Mouse (Mus musculus): ENCODE data around the gene Rac2.

The Rac2 gene

DNA sequence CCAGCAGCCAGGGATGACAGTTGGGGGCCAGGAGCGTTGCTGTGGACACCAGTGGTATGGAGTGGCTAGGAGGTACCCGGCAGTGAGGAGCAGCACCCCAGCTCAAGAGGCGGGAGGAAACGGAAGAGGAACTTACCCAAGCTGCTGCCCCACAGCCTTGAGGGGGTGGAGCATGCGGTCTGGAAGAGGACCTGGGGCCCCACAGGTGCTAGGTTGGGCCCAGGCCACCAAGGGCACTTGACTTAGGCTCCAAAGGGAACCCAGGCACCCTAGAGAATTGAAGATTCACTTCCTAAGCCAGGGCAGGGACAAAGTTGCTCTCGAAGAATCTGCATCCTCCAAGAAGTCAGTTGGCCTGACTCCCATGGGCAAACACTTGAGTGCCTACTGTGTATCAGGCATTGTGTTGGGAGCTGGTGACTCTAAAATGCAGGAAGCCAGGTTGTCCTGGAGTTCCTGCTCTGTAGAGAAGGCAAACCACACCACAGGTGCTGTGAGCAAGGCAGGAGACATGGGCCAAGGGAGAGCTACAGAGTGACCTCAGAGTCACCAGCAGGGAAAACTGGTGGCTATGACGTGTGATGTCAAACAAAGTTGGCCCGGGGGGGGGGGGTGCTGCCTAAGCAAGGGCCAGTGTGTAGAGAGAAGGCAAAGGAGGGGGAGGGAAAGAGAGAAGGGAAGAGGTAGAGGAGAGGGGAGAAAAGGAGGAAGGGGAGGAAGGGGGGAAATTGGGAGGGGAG lies at the start of gene Rac2:
Rac2 (minus strand) TSS at position 126 of the 740 bp plus-strand sequence.
- DNase-seq (ENCODE audit: extremely low read depth, low read depth) = peak; percentile 77

DNA sequence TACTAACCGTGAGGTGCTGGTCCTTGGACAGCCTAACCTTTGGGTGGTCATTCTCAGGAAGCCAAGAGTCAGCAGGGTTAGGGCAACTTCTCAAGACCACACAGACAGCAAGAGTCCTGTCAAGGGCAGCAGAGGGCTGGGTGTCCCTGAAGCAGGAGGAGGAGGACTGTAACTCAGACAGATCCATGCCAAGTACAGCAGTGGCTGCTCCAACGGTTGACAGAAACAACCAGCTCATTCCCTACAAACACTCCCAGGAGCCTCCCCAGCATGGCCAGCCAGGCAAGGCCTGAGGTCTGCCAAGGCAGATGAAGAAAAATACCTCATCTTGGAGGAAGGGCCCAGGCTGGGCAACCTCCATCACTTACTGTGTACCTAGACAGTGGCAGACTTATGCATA lies 44.4 kb upstream of the Rac2 start:
- no peak for DNase-seq (ENCODE audit: extremely low read depth, low read depth)

DNA sequence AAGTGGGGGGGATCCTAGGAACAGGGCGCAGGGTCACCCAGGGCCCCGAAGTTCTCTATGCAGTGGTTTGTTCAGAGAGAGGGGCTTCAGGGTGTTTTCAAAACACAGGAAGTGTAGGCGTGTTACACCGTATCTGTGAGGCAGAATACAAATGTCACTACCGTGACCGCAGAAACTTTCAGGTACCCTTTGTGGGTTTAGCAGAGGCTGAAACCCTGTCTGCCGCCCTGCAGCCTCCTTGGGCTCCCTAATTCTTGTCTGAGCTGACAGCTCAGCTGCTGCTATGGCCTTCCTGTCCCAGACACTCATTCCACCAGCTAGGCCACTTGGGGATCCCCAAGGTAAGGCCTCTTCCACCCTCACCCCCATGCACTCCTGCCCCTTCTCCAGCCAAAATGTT lies 42.0 kb upstream of the Rac2 start:
- no peak for DNase-seq (ENCODE audit: extremely low read depth, low read depth)

- DNase-seq (ENCODE audit: extremely low read depth, low read depth) = no peak
These were observed 38.3 kb upstream of the Rac2 start for GRCm38 (mm10) chr15:78610705-78611462.

DNA sequence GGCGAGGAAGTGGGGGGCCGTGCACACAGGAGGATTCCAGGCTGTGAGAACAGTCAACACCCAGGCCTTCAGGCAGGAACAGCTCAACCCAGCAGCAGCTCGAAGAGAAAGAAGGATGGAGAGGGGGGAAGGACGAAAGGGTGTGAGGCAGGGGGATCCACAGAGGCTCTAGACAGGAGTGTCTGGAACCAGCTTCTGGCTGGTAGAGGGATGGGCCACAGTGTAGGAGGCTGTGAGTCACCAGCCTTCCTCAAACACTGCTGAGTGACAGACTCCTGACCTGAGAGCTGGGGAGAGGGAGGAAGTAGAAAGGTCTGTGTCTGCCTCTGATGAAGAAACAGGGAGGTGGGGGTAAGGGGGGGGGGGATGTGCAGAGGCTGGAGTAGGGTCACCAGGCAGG lies 34.9 kb upstream of the Rac2 start:
- no peak for DNase-seq (ENCODE audit: extremely low read depth, low read depth)

DNA sequence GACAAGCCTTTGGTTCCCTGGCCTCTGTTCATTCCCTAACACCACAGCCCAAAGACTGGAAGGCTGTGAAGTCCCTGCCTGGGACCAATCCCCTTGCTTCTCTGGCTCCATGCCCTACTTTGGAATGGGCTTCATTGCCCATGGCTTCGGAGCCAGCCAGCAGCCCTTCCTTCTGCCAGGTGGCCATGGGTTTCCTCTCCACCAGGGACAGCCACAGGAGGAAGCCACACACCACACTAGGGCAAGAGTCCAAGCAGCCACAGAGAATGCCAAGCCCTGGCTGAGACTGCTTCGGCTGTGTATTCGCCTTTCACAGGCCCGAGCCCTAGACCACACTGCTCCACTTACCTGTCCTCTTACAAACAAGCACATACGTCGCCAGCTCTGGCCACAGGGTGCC lies 33.5 kb upstream of the Rac2 start:
- DNase-seq (ENCODE audit: extremely low read depth, low read depth) = no peak

- DNase-seq (ENCODE audit: extremely low read depth, low read depth) = no peak
These were observed 32.8 kb upstream of the Rac2 start for GRCm38 (mm10) chr15:78605371-78605791.

- DNase-seq (ENCODE audit: extremely low read depth, low read depth) = no peak
These were observed 31.7 kb upstream of the Rac2 start for GRCm38 (mm10) chr15:78604255-78604654.

DNA sequence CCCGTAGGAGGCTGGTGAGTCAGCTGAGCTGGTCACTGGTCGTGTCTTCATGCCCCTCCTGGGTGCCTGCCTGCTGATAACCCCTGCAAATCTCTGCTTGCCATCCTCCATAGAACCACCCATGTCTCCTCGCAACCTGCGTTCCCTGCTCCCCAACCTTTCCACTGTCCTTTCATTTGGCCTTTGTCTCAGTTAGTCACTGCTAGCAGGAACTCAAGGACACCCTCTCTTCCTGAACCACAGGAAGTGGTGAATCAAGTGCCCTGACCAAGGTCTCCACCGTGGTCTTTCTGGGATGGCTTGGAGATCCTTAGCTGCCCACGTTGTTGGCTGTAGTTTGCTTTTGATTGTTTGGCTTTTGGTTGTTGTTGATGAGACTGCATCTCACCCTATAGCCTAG lies 28.6 kb upstream of the Rac2 start:
- DNase-seq (ENCODE audit: extremely low read depth, low read depth) = no peak

DNA sequence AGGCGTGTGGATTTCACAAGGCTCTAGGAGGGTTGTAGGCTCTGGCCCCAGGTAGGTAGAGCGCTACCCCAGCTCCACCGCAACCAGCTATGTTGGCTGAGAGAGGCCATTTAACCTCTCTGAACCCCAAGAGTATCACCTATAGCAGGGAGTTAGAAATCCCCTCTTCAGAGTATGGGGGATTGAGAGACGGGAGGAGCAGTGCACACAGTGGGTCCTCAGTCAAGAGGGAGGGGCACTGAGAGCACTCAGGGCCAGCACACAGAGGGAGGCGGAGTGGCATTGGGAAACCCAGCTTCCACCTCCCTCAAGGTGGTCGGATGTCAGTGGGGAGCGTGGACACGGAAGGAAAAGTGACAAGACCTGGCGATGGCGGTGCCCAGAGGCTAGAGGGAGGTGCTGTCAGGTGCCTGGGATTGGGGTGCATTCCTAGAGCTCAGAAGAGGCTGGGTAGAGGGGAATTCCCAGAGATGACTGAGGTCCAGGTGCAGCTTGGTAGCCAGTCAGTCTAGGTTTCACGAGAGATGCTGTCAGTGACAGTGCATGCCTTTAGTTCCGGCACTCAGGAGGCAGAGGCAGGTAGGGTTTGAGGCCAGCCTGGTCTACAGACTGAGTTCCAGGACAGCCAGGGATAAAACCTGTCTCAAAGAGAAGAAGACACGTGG lies 27.1 kb upstream of the Rac2 start:
- DNase-seq (ENCODE audit: extremely low read depth, low read depth) = no peak

DNA sequence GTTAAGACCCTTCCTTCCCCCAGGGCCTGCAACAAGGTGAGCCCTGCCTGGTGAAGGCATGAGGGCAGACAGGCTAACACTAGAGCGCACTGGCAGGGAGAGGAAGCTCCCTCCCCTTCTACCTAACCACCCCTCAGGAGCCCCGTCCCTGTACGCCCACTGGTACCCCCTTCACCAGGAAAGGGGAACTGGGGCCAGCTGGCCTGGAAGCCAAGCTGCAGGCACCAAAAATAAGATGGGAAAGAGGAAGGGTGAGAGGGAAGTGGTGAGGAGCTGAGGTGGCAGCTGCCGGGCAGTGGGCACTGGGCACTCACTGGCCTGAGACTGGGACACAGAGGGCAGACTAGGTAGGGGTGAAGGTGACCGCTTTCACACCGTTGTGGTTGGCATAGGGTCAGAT lies 26.5 kb upstream of the Rac2 start:
- no peak for DNase-seq (ENCODE audit: extremely low read depth, low read depth)

- no peak for DNase-seq (ENCODE audit: extremely low read depth, low read depth)
These were observed 25.1 kb upstream of the Rac2 start for GRCm38 (mm10) chr15:78597729-78598128.

- no peak for DNase-seq (ENCODE audit: extremely low read depth, low read depth)
These were observed 24.3 kb upstream of the Rac2 start, which contains the start of gene Cyth4 for GRCm38 (mm10) chr15:78596914-78597313. Cyth4 (plus strand) TSS chr15:78597047.

DNA sequence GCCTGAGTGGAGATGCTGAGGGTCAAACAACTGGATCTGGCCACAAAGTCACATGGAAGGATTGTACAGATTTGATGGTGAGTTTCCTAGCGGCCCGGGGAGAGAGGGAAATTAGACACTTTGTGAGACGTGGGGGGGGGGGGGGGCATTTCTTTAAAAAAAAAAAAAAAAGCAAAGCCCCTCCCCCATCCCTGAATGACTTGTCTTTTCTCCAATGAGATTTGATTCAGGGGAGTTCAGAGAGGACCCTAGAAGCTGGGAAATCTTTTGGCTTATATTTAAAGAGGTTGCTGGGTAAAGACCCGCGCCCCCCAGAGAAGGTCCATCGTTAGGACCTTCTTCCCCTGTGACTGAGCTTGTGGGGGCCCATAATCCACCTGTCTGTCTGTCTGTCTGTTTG lies 23.9 kb upstream of the Rac2 start:
- DNase-seq (ENCODE audit: extremely low read depth, low read depth) = no peak

- DNase-seq (ENCODE audit: extremely low read depth, low read depth) = no peak
These were observed 22.9 kb upstream of the Rac2 start for GRCm38 (mm10) chr15:78595468-78595867.

GRCm38 (mm10) chr15:78594831-78595230 lies 22.2 kb upstream of the Rac2 start:
- DNase-seq (ENCODE audit: extremely low read depth, low read depth) = no peak

DNA sequence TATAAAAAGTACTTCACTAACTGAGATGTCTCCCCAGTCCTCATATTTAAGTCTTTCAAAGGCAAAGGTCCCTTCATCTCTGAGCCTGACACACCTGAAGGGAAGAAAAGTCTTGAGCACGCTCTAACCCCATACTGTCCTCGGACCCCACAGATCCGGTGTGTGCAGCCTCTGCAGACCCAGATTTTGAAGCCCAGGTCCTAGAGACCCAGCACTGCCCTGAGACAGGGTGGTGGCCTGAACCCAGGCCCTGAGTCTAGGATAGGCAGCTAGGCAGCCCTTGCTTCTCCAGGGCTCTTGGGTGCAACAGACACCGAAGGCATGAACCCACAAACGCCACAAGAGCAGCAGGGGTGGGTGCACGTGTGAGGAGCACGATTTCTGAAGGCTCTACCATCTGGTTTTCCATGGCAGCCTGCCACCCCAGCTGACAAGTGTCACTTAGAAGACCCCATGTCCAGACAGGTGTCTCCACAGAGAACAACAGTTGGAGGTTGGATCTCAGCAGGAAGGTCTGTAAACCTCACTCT lies 21.4 kb upstream of the Rac2 start:
- no peak for DNase-seq (ENCODE audit: extremely low read depth, low read depth)

DNA sequence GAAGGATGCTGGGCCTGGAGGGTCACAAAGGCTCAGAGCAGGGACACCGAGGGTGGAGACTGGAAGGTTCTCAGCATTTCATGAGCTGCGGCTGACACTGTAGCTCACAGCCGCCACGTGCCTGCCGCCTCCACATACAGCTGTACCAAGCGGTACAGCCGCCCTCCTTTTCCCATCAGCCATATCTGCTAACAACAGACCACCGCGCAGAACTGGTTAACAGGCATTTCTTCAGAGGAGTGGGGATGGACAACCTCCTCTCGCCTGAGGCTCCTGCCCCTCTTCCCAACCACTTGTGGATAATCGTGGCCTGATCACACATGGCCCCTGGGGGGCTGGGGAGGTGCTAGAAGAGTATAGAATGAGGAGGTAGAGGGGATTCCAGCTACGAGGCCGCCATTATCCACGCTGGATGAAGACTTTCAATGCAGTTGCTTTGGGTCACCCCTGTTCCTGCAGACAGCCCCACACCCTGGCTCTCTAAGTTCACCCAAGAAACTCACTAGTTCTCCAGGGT lies 19.9 kb upstream of the Rac2 start:
- DNase-seq (ENCODE audit: extremely low read depth, low read depth) = no peak

GRCm38 (mm10) chr15:78591680-78592451 lies 19.3 kb upstream of the Rac2 start:
- DNase-seq (ENCODE audit: extremely low read depth, low read depth) = no peak

DNA sequence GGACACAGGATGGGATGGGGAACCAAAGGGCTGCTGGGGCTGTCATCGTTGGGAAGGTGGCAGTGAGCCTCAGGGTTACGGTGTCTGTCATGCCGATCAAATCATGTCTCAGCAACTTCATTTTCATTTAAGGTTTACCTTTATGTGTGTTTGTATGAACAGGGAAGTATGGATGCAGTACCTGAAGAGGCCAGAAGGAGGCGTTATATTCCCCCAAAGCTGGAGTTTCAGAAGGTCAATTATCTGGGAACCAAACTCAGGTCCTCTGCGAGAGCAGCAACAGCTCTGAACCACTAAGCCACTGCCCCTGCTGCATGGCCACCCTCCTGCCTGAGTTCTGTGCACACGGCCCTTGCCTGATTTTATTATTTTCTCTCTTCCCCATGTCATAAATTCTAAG lies 18.2 kb upstream of the Rac2 start:
- no peak for DNase-seq (ENCODE audit: extremely low read depth, low read depth)

GRCm38 (mm10) chr15:78589936-78590335 lies 17.4 kb upstream of the Rac2 start:
- DNase-seq (ENCODE audit: extremely low read depth, low read depth) = no peak
